Mouse (Mus musculus): Measurements from ENCODE around the gene Dtnb.

The Dtnb gene

GRCm38 (mm10) chr12:3572581-3573397 lies 608 bp downstream of the Dtnb start:
- DNase-seq (ENCODE audit: low read depth, low spot score), result peak; percentile 76

DNA sequence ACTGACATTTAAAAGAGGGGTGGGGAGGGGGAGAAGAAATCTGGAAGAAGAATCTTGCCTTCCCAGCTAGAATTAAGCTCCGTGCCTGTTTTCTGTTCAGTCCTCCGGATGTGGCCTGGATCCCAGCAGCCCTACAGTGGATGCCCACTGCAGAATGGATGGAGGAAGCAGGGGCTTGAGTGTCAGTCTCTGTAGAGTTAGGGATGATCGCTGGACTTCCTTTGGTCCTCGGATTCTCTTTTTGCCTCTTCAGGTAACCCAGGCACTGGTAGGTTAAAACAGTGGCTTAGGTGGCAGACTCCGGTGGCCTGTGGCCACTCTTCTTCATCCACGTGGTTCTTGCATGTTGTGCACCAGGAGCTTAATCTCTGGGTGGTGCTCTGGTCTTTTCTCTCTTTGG lies 1.2 kb downstream of the Dtnb start:
- no peak for DNase-seq (ENCODE audit: low read depth, low spot score)

- DNase-seq (ENCODE audit: low read depth, low spot score), result peak; percentile 55
Observed at GRCm38 (mm10) chr12:3574670-3575069, 2.5 kb downstream of the Dtnb start.

DNA sequence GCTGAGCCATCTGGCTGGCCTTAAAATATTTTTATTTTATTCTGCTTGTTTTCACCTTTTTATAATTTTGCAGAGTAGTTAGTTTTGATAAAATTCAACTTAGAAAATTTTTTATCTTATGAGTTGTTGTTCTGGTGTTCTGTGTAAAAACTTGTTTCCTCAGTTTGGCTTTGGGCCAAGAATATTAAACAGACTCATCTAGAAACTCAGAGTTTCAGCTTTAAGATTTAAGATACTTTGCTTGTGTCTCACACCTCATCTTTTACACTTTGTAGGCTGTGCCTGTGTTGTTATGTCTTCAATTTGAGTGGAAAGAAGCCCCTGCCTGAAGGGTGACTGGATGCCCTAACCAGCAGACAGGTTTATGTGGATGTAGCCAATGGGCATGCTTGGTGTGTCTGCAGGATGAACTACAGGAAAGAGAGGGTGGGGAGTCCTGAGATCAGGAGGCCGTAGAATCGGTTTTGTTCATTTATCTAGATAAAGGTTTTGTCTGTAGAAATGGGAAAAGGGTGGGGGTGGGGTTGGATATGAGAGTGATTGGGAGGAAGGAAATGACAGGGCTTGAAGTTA lies 7.9 kb downstream of the Dtnb start:
- DNase-seq (ENCODE audit: low read depth, low spot score), result peak; percentile 54

DNA sequence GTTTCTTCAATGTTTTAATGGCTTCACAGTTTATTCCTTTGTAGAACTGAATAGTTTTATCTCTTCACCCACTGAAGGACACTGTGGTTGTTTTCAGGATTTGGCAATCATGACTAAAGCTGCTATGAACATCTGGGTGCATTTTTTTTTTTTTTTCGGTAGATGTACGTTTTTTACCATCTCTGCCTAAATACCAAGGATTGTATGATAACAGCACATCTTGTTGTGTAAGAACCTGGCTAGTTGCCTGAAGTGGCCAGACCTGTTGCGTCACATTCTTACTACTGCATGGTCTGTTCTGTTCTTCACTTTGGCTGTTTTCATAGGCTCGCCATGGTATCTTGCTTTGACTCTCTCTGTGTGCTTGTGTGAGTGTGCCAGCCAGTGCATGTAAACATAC lies 10.4 kb downstream of the Dtnb start:
- DNase-seq (ENCODE audit: low read depth, low spot score), result no peak

GRCm38 (mm10) chr12:3585525-3585924 lies 13.3 kb downstream of the Dtnb start:
- DNase-seq (ENCODE audit: low read depth, low spot score), result no peak

DNA sequence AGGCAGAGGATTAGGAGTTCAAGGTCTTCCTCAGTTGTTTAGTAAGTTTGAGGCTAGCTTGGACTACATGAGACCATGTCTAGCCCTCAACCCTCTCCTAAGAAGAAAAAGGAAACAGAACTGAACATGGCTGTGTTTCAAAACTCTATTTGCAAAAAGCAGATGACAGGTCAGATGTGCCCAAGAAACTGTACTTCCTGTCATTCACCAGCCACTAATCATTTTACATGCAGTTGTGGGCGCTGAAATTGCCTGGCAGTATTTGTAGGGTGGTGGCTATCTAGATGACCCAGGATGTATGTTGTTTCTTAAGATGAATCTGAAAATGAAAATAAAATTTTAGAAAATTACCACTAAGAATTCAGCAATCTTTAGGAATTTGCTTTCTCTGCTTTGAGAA lies 14.8 kb downstream of the Dtnb start:
- DNase-seq (ENCODE audit: low read depth, low spot score), result peak; percentile 57

GRCm38 (mm10) chr12:3590039-3590438 lies 17.9 kb downstream of the Dtnb start:
- DNase-seq (ENCODE audit: low read depth, low spot score), result no peak

GRCm38 (mm10) chr12:3591595-3591994 lies 19.4 kb downstream of the Dtnb start:
- DNase-seq (ENCODE audit: low read depth, low spot score), result no peak

GRCm38 (mm10) chr12:3602786-3603185 lies 30.6 kb downstream of the Dtnb start:
- no peak for DNase-seq (ENCODE audit: low read depth, low spot score)

DNA sequence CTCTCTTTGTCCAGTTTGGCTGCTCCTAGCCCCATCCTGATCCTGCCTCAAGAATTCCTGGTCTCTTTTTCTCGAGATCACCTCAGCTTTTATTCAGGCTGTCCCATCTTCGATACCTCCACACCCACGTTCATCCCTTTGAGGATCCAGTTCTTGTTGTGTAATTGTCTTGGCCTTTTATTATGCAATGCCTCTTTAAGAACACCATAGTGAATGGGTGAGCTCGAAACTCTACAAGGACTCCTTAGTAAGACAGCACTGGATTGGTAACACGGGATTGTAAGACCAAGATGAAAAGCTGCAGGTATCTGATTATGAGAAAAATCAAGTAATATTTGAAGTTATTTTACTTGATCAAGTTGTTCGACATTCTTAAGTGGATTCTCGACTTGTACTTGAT lies 34.0 kb downstream of the Dtnb start:
- no peak for DNase-seq (ENCODE audit: low read depth, low spot score)

GRCm38 (mm10) chr12:3609747-3610146 lies 37.6 kb downstream of the Dtnb start:
- DNase-seq (ENCODE audit: low read depth, low spot score), result peak; percentile 48

- DNase-seq (ENCODE audit: low read depth, low spot score), result no peak
Observed at GRCm38 (mm10) chr12:3611871-3612270, 39.7 kb downstream of the Dtnb start.

- no peak for DNase-seq (ENCODE audit: low read depth, low spot score)
Observed at GRCm38 (mm10) chr12:3615041-3615440, 42.9 kb downstream of the Dtnb start.

- no peak for DNase-seq (ENCODE audit: low read depth, low spot score)
Observed at GRCm38 (mm10) chr12:3618144-3619020, 46.2 kb downstream of the Dtnb start.

GRCm38 (mm10) chr12:3619021-3619367 lies 46.8 kb downstream of the Dtnb start:
- no peak for DNase-seq (ENCODE audit: low read depth, low spot score)

DNA sequence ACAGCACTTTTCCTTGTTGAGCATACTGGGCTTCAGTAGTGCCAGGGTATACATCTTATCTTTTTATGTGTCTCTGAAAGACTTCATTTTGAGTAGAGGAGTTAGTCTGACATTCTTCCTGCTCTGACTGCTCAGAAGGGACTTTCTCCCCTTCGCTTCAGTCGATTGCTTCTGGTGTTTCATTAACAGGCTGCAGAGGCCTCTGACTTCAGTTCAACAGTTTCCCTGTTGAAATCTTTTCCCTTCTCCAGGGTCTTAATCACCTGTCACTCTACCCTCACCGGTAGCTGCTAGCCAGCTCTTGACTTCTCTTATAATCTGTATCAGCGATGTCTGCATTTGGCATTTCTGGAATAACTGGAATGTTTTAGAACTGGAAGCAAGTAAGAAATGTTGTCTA lies 54.7 kb downstream of the Dtnb start:
- no peak for DNase-seq (ENCODE audit: low read depth, low spot score)

DNA sequence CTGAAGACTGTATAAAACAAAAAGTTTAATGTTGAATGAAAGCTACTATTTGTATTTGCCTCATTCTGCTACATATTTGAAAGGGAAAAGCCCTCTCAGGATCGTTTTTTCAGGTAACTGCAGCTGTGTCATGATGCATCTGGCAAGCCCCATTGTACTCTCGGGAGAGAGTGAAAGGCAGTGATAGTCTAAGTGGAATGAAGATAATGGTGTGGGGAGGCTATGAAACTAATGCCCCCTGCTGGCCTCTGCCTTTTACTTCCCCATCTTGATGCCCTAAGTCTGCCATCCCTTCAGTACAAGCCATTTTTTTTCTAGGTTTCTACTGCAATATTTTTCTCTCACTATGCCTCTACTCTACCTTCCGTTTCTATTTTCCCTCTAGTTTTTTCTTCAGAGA lies 69.8 kb downstream of the Dtnb start:
- DNase-seq (ENCODE audit: low read depth, low spot score), result peak; percentile 82

DNA sequence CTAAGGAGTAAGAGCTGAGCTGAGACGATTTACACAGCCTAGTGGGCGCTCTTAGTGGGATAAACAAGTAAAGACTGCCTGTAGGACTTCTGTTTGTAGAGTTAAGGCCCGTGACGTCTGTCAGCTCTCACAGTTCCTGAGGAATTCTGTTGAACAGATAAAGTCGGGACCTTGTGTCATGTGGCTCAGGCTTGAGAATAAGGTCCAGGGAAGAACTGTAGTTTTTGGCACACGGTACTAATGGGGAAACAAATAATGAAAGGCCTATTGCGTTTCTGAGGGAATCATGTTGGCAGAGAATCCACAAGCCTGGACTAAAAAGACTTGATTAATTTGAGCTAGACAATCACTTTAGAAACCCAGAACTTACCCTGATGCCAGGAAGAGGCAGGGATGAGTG lies 84.6 kb downstream of the Dtnb start:
- DNase-seq (ENCODE audit: low read depth, low spot score), result no peak

GRCm38 (mm10) chr12:3657234-3657633 lies 85.1 kb downstream of the Dtnb start:
- DNase-seq (ENCODE audit: low read depth, low spot score), result peak; percentile 60

DNA sequence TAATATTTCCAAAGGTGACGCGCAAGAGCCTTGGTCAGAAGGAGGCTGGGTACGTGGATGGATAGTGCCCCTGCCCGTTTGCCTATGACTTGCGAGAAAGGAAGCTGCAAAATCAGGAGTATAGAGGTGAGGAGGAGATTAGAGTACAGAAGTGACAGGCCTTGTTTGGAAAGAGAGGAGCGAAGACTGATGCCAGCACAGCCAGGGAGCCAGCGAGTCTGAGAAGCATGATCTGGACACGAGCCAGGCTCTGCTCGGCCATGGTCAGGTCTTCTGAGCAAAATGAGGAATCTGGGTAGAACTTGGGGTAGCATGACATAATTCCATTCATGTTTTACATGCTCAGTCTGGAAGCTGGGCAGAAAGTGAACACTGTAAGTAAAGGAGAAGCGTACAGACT lies 85.6 kb downstream of the Dtnb start:
- DNase-seq (ENCODE audit: low read depth, low spot score), result no peak

GRCm38 (mm10) chr12:3659554-3660311 lies 87.6 kb downstream of the Dtnb start:
- no peak for DNase-seq (ENCODE audit: low read depth, low spot score)

Data from A20 (cell line).